Mouse (Mus musculus) G1E-ER4 (cell line): ENCODE measurements around the gene Lgals9. TPM values are rescaled to one million over a fixed set of nuclear protein-coding genes. Genes with fewer than 3 reads are reported as not detected.
A peak's percentile ranks its signal among the peaks of the same experiment; 100 is the strongest.

Experiments used
- GATA1 ChIP-seq: IDR thresholded peaks from one replicate; pipeline ENCODE4 v1.8.0; 2012; ENCODE audit warnings: low read length, inconsistent platforms
- polyA plus RNA-seq: library from polyadenylated mRNA; stranded (reverse); fragments of >175 nt; gene quantifications from 2 replicates; pipeline ENCODE4 v1.2.3, GENCODE M21; 2012

Lgals9 gene
- polyA plus RNA-seq, 1 experiment: 52.0 TPM

DNA sequence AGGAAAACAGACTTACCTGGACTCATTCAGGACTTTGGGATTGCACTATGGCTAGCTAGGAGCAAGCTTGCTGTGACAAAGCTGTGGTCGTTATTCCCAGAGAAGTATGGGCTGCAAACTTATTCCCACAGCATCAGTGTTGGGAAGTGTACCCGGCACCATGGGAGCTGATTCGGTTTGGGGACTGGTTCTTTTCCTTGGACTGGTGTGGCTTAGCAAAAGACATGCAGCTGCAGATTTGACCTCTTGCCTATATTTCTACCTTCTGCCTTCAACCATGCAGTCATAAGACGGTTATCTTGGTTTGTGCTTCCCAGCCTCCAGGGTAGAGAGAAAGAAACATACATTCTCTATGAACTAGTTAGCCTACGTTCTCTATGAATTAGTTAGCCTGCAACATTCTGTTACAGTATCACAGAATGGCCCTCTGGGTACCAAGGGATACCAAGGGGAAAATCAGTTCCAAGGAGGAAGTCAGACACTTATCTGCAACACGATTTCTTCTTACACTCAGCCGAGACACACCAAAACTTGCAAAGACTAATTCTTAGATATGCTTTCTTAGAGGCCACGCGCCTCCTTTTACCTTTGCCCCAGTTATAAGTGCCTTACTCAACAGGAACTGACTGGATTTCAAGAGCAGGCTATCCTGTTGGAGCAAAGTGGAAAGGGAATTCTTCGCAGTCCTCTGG lies 1.7 kb upstream of the Lgals9 start:
- TF ChIP-seq GATA1: no peak

DNA sequence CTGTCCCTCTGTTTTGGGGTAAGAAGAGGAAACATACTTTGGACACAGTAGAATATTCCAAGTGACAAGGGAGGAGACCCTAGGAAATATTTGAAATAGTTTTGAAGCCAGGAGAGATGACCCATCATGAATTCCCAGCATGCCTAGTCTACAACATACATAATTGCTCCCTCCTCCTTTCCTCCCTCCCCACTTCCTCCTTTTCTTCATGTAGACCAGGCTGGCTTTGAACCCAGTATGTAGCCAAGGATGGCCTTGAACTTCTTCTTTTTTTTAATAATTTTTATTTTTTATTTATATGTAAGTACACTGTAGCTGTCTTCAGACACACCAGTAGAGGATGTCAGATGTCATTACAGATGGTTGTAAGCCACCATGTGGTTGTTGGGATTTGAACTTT lies 759 bp upstream of the Lgals9 start:
- TF ChIP-seq GATA1: no peak

DNA sequence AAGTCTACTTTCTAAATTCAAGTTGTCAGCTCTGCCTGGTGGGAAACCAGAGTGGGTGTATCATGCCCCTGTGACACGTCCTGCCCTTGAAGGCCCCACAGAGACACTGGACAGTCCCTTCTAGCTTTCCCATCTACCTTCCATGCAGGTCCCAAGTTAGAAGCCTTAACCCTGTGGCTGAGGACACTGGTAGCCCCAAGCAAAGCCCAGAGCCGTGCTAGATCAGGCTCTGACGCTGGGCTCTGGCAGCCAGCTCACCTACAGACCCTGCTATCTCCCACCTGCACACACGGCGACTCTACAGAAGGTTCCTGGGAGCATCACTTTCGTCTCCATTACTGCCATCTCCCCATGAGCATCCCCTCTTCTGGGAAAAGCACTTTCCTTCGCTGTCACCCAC lies 1.2 kb downstream of the Lgals9 start:
- no peak for TF ChIP-seq GATA1

DNA sequence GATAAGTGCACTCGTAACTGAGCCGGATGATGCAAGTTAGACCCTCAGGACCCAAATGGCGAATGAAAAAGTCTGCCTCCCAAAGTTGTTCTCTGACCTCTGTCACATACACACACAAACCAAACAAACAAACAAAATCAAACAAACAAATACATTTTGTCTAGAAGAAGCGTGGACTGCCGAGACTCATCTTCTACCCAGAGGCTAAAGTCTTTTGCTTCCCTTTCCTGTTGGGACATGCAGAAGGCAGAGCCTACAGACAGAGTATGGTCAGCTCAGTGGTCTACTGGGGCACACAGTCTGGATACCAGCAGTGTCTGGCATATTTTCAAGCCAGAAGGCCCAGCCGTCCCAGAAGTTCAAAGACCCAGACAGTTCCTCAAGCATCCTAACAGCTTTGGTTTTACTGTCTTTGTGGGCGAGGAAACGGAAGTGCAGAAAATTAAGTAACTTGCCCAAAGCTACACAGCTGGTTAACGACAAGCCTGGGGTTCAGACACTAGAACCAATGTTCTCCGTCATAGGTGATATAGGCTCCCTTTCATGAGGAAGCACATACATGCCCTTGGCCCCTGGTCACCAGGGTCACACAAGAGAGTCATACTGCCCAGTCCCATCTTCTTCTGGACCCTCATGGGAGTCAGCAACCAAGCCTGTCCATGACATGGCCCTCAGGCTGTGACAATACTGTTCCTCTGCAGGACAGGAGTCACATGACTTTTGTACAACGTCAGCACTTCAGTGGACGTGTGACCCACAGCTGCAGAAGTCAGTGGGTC lies 2.0 kb downstream of the Lgals9 start:
- TF ChIP-seq GATA1: no peak

DNA sequence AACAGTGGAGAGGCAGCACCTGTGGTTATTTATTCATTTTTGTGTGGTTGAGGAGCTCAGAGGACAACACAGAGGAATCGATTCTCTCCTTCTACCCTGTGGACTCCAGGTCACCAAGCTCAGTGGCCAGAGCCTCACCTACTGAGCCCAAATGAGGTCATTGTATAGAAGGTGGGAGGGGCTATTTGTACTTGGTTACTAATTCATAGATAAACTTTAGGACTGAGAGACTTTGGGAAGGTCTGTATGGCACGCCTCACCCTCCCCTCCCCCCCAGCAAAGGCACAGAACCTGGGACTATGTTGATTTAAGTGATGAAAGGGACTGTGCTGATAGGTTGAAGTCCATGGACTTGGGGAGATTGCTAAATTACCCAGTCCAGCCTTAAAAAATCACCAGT lies 2.7 kb downstream of the Lgals9 start:
- TF ChIP-seq GATA1: no peak

DNA sequence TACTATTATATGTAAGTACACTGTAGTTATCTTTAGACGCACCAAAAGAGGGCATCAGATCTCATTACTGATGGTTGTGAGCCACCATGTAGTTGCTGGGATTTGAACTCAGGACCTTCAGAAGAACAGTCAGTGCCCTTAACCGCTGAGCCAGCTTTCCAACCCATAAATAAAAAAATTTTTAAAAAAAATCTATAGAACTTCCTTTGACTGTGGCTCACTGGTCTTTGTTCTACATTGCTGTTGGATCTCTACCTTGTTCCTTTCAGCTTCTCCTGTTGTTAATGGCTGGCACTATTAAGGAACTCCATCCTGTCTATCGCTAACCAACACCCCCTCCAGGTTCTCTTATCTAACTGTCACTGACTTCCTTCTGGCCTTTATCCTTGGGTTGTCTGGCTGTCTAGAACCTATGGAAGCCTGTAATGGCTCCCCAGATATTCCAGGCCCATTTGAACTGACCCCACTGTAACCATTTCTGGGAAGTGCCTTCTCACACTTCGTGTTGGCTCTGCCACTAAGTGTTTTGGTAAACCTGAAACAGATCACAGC lies 4.6 kb downstream of the Lgals9 start:
- TF ChIP-seq GATA1: peak; percentile 56

DNA sequence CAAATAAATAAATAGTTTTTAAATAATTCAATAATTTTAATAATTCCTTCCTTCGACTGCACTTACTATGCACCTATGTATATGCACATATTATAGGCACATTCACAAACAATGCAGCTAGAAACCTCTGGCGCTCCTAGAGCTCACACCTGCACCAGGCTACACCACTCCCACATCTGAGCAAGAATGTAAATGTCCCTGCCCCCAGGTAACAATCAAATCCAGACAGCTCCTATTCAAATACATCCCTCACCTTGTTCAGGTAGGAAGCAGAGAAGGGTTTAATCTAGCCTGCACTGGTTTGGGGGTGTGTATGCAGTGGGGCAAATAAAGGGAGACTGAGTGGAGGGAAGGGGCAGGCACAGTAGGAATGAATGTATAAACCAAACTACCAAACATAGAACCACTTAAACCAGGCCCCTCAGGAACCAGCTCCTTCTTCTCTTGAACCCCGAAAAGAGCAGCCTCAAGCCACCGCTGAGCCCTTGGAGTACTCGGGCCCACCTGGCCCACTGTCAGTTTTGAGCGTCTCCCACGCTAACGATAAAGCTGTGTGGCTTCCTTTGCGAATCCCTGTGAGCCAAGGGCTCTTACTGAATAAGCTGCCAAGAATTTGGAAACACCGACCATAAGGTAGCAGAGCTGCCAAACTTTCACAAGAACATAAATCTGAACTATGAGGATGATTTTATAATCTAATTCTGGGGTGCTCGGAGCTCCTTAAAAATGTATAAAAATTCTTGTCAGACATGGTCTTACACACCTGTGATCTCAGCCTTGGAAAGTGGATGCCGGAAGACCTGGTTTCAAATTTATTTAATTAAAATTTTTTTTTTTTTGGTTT lies 6.3 kb downstream of the Lgals9 start:
- no peak for TF ChIP-seq GATA1

DNA sequence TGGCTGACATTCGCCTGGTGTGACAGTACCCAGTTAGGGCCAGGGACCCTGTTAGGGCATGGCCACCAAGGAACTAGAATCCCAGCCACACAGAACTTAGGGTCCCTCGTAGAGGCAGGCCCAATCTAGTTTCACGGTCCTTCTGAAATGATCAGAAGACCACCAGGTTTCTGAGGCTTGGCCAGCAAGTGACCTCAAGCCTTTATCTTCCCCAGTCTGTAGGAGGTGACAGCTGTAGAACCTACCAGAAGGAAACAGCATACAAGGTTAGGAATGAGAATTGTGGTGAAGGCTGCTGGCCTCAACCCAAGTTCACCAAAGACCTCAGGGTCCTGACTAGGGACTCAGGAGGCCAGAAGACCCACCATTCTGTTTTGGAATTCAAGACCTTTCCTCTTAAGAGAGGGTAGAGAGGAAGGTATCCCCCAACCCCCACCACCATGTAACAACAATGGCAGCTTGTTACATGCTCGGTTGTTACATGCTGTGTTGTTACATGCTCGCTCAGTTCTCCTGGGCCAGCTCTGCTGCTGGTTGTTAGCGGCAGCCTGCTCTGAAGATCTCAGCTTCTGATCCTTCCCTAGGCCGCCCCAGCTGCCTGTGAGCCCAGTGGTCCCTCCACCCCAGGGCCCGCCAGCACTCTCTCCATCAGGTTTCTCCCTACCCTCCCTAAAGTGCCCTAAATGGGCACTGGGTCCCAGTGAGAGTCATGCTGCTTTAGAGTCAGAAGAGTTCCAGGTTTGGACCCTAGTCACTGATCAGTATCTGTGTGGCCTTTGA lies 7.8 kb downstream of the Lgals9 start:
- no peak for TF ChIP-seq GATA1

DNA sequence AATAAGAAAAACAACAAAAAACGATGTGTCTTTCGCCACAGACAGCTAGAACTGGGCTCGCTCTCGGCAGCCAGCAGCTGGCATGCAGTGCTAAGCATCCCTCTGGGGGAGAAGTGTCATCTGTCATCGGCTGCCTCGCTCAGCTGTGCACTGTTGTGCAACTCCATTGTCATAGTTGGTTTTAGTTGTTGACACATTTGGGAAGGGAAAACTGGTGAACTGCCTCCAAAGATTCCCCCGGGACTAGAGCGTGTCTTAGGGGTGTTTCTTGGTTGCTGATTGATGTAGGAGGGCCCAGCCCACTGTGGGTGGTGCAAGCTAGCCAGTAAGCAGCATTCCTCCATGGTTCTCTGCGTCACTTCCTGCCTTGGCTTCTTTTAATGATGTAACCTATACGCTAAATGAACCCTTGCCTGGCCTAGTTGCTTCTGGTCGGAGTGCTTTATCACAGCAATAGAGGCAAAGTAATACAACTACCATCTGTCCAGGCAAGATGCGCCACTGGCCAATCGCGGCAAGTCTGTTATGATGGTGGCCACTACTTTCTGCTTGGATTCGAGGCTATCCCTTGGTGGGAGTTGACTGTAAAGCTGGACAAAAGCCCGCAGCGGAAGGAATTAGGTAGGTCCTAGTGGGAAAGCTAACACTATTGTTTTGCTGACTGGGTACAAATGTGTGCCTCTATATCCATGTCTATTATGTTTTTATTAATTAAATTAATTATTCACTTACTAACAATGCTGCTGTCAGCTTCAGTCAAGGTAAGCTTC lies 11.2 kb downstream of the Lgals9 start:
- TF ChIP-seq GATA1: no peak

DNA sequence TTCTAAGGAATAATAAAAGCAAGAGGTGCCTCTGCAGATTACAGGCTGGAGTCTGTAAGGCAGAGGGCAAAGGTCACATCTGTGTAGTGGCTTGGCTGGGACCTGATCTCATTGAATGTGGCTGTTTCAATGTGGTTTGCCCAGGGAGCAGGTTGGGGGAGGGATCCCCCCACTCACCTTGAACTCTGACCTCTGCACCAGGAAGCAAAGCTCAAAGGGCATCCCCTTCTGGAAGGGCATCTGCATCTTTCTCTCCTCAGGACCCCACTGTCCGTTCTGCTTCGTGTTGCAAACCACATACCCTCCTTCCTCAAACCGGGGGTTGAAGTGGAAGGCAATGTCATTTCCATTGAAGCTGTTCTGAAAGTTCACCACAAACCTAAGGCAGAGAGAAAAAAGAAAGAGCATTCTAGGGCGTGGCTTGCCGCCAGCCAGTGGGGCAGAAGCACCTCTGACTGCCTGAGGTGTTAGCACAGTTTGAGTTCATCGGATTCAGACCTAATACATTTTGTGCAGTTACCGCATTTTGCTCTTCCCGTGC lies 11.9 kb downstream of the Lgals9 start:
- no peak for TF ChIP-seq GATA1

DNA sequence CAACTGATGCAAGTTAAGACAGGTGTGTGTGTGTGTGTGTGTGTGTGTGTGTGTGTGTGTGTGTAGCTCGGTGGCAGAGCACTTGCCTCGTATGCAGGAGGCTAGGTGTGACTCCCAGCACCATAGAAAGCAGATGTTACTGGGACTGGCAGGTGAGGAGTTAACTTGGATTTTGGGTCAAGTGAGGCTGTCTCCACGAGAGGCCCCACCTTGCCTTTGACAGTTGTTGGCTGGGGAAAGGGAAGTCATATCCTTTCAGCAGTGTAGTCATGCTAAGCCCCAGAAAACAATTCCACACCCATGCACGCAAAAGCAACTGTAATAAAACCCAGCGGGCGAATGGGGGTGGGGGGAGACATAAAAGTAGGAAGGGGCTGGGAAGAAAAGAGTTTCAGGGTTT lies 12.4 kb downstream of the Lgals9 start:
- TF ChIP-seq GATA1: no peak

DNA sequence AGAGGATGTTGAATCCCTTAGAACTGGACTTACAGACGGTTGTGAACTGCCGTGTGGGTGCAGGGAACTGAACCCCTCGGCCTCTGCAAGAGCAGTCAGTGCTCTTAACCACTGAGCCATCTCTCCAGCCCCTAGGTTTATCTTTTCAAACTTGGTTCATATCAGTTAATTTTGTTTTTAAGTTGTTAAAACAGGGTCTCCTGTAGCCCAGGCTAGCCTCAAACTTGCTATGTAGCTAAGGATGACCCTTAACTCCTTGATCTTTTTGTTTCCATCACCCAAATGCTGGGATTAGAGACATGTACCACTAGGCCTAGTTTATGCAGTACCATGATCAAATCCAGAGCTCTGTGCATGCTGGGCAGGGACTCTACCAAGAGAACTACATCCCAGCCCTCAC lies 13.0 kb downstream of the Lgals9 start:
- TF ChIP-seq GATA1: no peak

DNA sequence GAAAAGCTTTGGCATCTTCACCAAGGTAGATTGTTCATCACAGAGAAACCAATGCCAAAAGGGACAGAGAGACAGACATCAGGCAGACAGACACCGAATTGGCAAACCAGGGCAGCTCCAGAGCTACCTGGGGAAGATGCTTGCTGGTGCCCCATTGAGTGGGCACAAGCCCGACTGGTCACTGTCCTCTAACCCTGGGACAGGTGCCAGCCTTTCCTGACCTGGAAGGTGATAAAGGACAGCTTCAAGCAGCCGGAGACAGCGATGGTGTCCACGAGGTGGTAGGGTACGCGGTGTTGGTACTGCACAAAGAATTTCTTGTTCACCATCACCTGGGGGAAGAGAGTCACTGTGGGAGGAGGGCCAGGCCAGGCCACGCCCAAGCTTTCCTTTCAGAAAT lies 13.7 kb downstream of the Lgals9 start:
- TF ChIP-seq GATA1: no peak

DNA sequence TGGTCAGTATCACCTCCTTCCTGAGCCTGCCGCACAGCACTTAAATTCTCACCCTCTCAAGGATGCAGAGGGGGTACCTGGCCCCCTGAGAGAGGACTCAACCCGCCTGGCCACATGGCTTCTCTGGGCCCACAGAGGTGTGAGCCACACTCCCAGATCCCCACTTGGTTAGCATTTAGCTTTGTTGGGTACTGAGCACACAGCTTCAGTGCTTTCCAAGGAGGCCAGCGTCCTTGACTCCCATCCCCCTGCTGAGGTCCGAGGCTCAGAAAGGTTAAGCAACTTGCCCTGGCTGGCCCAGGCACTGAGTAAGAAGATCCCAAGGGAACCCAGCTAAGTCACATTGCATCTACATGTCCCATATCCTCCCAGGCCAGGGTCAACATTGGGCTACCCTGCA lies 16.6 kb downstream of the Lgals9 start:
- no peak for TF ChIP-seq GATA1
